Mouse (Mus musculus) myocyte (in vitro differentiated cells): ENCODE measurements at regions not wholly inside any gene's neighbourhood (a gene's known extent, or its start where the extent isn't known, plus 50 kb on each side); places are given as distances from the start of the nearest gene placed in this dataset.
"Not testable (repeated sequence)": the region's sequence is repeated elsewhere in the genome, so short reads cannot be mapped to it uniquely, and the experiment has no call there.

Experiments
- H3K27me3 ChIP-seq: one replicate; pipeline ENCODE4 v1.6.1; 2011; ENCODE audit not compliant: control insufficient read depth, insufficient read depth, insufficient read length
- H3K36me3 ChIP-seq: one replicate; pipeline ENCODE4 v1.6.1; 2011; ENCODE audit not compliant: control insufficient read depth, insufficient read depth
- H3K4me2 ChIP-seq: one replicate; pipeline ENCODE4 v1.6.1; 2011; ENCODE audit warnings: low read depth, control low read depth
- H3K4me3 ChIP-seq: one replicate; pipeline ENCODE4 v1.5.1; 2011; ENCODE audit warnings: mild to moderate bottlenecking, control low read depth, moderate library complexity
- H3K79me2 ChIP-seq: one replicate; pipeline ENCODE4 v1.6.1; 2011; ENCODE audit not compliant: control insufficient read depth, insufficient read depth
- H3ac ChIP-seq: one replicate; pipeline ENCODE4 v1.6.1; 2011; ENCODE audit not compliant: control insufficient read depth, insufficient read length
- CEBPB ChIP-seq: IDR thresholded peaks from 2 replicates; pipeline ENCODE4 v1.6.1; 2011; ENCODE audit warnings: mild to moderate bottlenecking, moderate library complexity; ENCODE audit not compliant: poor library complexity, insufficient read depth, severe bottlenecking
- E2F4 ChIP-seq: IDR thresholded peaks from one replicate; pipeline ENCODE4 v1.6.1; 2011; ENCODE audit warnings: mild to moderate bottlenecking, control low read depth, moderate library complexity; ENCODE audit not compliant: insufficient read depth
- MAX ChIP-seq: IDR thresholded peaks from one replicate; pipeline ENCODE4 v1.6.1; 2011; ENCODE audit warnings: low read depth, mild to moderate bottlenecking, control low read depth
- MYOD1 ChIP-seq, 3 experiments: IDR thresholded peaks; one replicate each; pipeline ENCODE4 v1.6.1; 2011; ENCODE audit warnings: control low read depth in 2 of 3, low read depth in 2 of 3, mild to moderate bottlenecking in 2 of 3, moderate library complexity in 1 of 3; ENCODE audit not compliant: insufficient read length in 2 of 3, control insufficient read depth in 1 of 3
- MYOG ChIP-seq, 3 experiments: IDR thresholded peaks; one replicate each; pipeline ENCODE4 v1.6.1; 2011; ENCODE audit warnings: control low read depth in 2 of 3, low read depth in 2 of 3, mild to moderate bottlenecking in 2 of 3; ENCODE audit not compliant: insufficient read length in 2 of 3, control insufficient read depth in 1 of 3, insufficient read depth in 1 of 3
- POLR2A ChIP-seq: IDR thresholded peaks from one replicate; pipeline ENCODE4 v1.6.1; 2011; ENCODE audit warnings: low read depth, mild to moderate bottlenecking, control low read depth, moderate library complexity; ENCODE audit not compliant: insufficient read length
- POLR2AphosphoS2 ChIP-seq: IDR thresholded peaks from one replicate; pipeline ENCODE4 v1.6.1; 2011; ENCODE audit warnings: low read depth, control low read depth; ENCODE audit not compliant: insufficient read length
- REST ChIP-seq: IDR thresholded peaks from one replicate; pipeline ENCODE4 v1.6.1; 2011; ENCODE audit warnings: mild to moderate bottlenecking, control low read depth, moderate library complexity; ENCODE audit not compliant: insufficient read depth, insufficient read length
- SRF ChIP-seq: IDR thresholded peaks from one replicate; pipeline ENCODE4 v1.6.1; 2011; ENCODE audit warnings: low read depth; ENCODE audit not compliant: control insufficient read depth, insufficient read length
- TCF12 ChIP-seq: IDR thresholded peaks from one replicate; pipeline ENCODE4 v1.6.1; 2011; ENCODE audit warnings: mild to moderate bottlenecking, control low read depth; ENCODE audit not compliant: poor library complexity, insufficient read depth, severe bottlenecking
- TCF3 ChIP-seq: IDR thresholded peaks from one replicate; pipeline ENCODE4 v1.6.1; 2011; ENCODE audit warnings: low read depth, control low read depth; ENCODE audit not compliant: insufficient read length
- USF1 ChIP-seq: IDR thresholded peaks from one replicate; pipeline ENCODE4 v1.6.1; 2011; ENCODE audit warnings: low read depth, mild to moderate bottlenecking, control low read depth, moderate library complexity

GRCm38 (mm10) chr4:23010346-23010745 lies 522.2 kb upstream of the Pou3f2 start:
- no peak overlapping the region for H3K4me2 ChIP-seq
- no peaks in the 10 kb centered on the region for H3K79me2 ChIP-seq
- no peaks in the 10 kb centered on the region for H3K27me3 ChIP-seq
- H3ac ChIP-seq = no peak overlapping the region
- H3K4me3 ChIP-seq = no peak overlapping the region
- TF ChIP-seq MYOD1 (IDR thresholded peaks at IDR 0.05; ENCODE audit: control insufficient read depth in 1 of 3, insufficient read length in 2 of 3, low read depth in 2 of 3) (no peak), SRF (no peak), MYOG (IDR thresholded peaks at IDR 0.05; ENCODE audit: control insufficient read depth in 1 of 3, insufficient read depth in 1 of 3, insufficient read length in 2 of 3, low read depth in 2 of 3) (no peak), POLR2AphosphoS2 (no peak), E2F4 (no peak), REST (no peak), USF1 (no peak), CEBPB (no peak), TCF12 (no peak), MAX (no peak), POLR2A (no peak), TCF3 (no peak)
- no peaks in the 10 kb centered on the region for H3K36me3 ChIP-seq

- not testable (repeated sequence) for H3K79me2 ChIP-seq, H3K4me2 ChIP-seq, H3ac ChIP-seq
These were observed 521.0 kb upstream of the Pou3f2 start for GRCm38 (mm10) chr4:23009196-23009595.

GRCm38 (mm10) chr4:22998994-22999393 lies 510.8 kb upstream of the Pou3f2 start:
- Histone ChIP-seq H3K79me2 (no peaks in the 10 kb centered on the region), H3K4me2 (no peak overlapping the region), H3K36me3 (no peaks in the 10 kb centered on the region), H3K27me3 (no peaks in the 10 kb centered on the region), H3K4me3 (no peak overlapping the region), H3ac (no peak overlapping the region)
- TF ChIP-seq TCF3 = no peak
- no peak for TF ChIP-seq REST
- no peak for TF ChIP-seq SRF
- TF ChIP-seq POLR2A = no peak
- no peak for TF ChIP-seq MAX
- no peak for TF ChIP-seq CEBPB
- TF ChIP-seq POLR2AphosphoS2 = no peak
- TF ChIP-seq TCF12 = no peak

More at GRCm38 (mm10) chr4:23009196-23009595, 521.0 kb upstream of the Pou3f2 start:
- not testable (repeated sequence) for H3K36me3 ChIP-seq, H3K4me3 ChIP-seq, H3K27me3 ChIP-seq

- Histone ChIP-seq H3K4me2 (no peak overlapping the region), H3K4me3 (no peak overlapping the region), H3K36me3 (no peaks in the 10 kb centered on the region), H3K27me3 (no peaks in the 10 kb centered on the region), H3ac (no peak overlapping the region), H3K79me2 (no peaks in the 10 kb centered on the region)
- no peak for TF ChIP-seq TCF3
- no peak for TF ChIP-seq MYOG (IDR thresholded peaks at IDR 0.05; ENCODE audit: control insufficient read depth in 1 of 3, insufficient read depth in 1 of 3, insufficient read length in 2 of 3, low read depth in 2 of 3)
- no peak for TF ChIP-seq USF1
- TF ChIP-seq CEBPB = no peak
- TF ChIP-seq POLR2AphosphoS2 = no peak
- no peak for TF ChIP-seq SRF
- TF ChIP-seq MAX = no peak
- TF ChIP-seq REST = no peak
- no peak for TF ChIP-seq TCF12
- TF ChIP-seq POLR2A = no peak
- TF ChIP-seq E2F4 = no peak
- TF ChIP-seq MYOD1 (IDR thresholded peaks at IDR 0.05; ENCODE audit: control insufficient read depth in 1 of 3, insufficient read length in 2 of 3, low read depth in 2 of 3) = no peak
These were observed 509.2 kb upstream of the Pou3f2 start for GRCm38 (mm10) chr4:22997198-22997985.

GRCm38 (mm10) chr4:22986763-22987468 lies 498.8 kb upstream of the Pou3f2 start:
- Histone ChIP-seq H3ac (no peak overlapping the region), H3K79me2 (no peaks in the 10 kb centered on the region), H3K4me3 (no peak overlapping the region), H3K27me3 (no peaks in the 10 kb centered on the region), H3K36me3 (no peaks in the 10 kb centered on the region), H3K4me2 (no peak overlapping the region)
- TF ChIP-seq MYOG (IDR thresholded peaks at IDR 0.05; ENCODE audit: control insufficient read depth in 1 of 3, insufficient read depth in 1 of 3, insufficient read length in 2 of 3, low read depth in 2 of 3) (no peak), TCF3 (no peak), SRF (no peak), USF1 (no peak), MAX (no peak), MYOD1 (IDR thresholded peaks at IDR 0.05; ENCODE audit: control insufficient read depth in 1 of 3, insufficient read length in 2 of 3, low read depth in 2 of 3) (no peak), POLR2AphosphoS2 (no peak), E2F4 (no peak), POLR2A (no peak), TCF12 (no peak), REST (no peak)
